Mouse (Mus musculus) ES-E14 (cell line): ENCODE results near the gene Gm28048. TPM values are rescaled to one million over a fixed set of nuclear protein-coding genes. Genes with fewer than 3 reads are reported as not detected.

Experiments used
- DNase-seq: peaks from one replicate; pipeline ENCODE4 v3.0.0-alpha.2; 2013; ENCODE audit warnings: low read depth, low spot score
- H3K27ac ChIP-seq: 2 replicates; pipeline ENCODE4 v1.5.1; 2012; ENCODE audit warnings: low read depth, mild to moderate bottlenecking, low read length, moderate library complexity, mixed read lengths; ENCODE audit not compliant: poor library complexity, insufficient read depth, severe bottlenecking
- H3K36me3 ChIP-seq: 2 replicates; pipeline ENCODE4 v1.6.1; 2012; ENCODE audit warnings: mild to moderate bottlenecking, low read length, moderate library complexity, mixed read lengths; ENCODE audit not compliant: control insufficient read depth, poor library complexity, insufficient read depth, severe bottlenecking
- H3K4me1 ChIP-seq, 2 experiments: fragments of 150-350 bp in 1 of 2; sonication (generic) in 1 of 2; 2 replicates each; pipeline ENCODE4 v1.6.1; 2012; ENCODE audit warnings: low read length in 2 of 2, mild to moderate bottlenecking in 1 of 2, mixed read lengths in 1 of 2; ENCODE audit not compliant: control insufficient read depth in 2 of 2, insufficient read depth in 2 of 2, poor library complexity in 1 of 2
- H3K4me3 ChIP-seq, 2 experiments: fragments of 150-350 bp in 1 of 2; sonication (generic) in 1 of 2; 2 replicates each; pipeline ENCODE4 v1.5.1; 2012; ENCODE audit warnings: low read length in 2 of 2, low read depth in 1 of 2, mild to moderate bottlenecking in 1 of 2, mixed read lengths in 1 of 2; ENCODE audit not compliant: insufficient read depth in 1 of 2, poor library complexity in 1 of 2, severe bottlenecking in 1 of 2
- H3K9ac ChIP-seq: 2 replicates; pipeline ENCODE4 v1.6.1; 2012; ENCODE audit warnings: low read depth, mild to moderate bottlenecking, low read length, mixed read lengths; ENCODE audit not compliant: poor library complexity, insufficient read depth, severe bottlenecking
- H3K9me3 ChIP-seq: fragments of 150-350 bp; sonication (generic); 2 replicates; pipeline ENCODE4 v1.6.1; 2012; ENCODE audit warnings: low read depth, mild to moderate bottlenecking, low read length; ENCODE audit not compliant: control insufficient read depth, insufficient read depth
- CHD2 ChIP-seq: IDR thresholded peaks from 2 replicates; pipeline ENCODE4 v1.6.1; 2014; ENCODE audit warnings: mild to moderate bottlenecking, low read depth, low read length, inconsistent platforms
- HCFC1 ChIP-seq: IDR thresholded peaks from 2 replicates; pipeline ENCODE4 v1.6.1; 2012; ENCODE audit warnings: low read length, inconsistent platforms, borderline replicate concordance; ENCODE audit not compliant: insufficient read depth
- MAFK ChIP-seq: IDR thresholded peaks from 2 replicates; pipeline ENCODE4 v1.6.1; 2014; ENCODE audit warnings: mild to moderate bottlenecking, low read depth, low read length, inconsistent platforms; ENCODE audit not compliant: insufficient read depth
- ZC3H11A ChIP-seq: IDR thresholded peaks from 2 replicates; pipeline ENCODE4 v1.6.1; 2012; ENCODE audit warnings: low read depth, mild to moderate bottlenecking, inconsistent platforms, low read length, borderline replicate concordance
- ZNF384 ChIP-seq: IDR thresholded peaks from 2 replicates; pipeline ENCODE4 v1.6.1; 2012; ENCODE audit warnings: low read depth, low read length, inconsistent platforms
- in situ Hi-C, 2 experiments: fragments of 600-800 bp; cut with MboI; formaldehyde crosslinking; loops; one replicate each; pipeline ENCODE4 v1.15.1; 2025; ENCODE audit warnings: low sequenced_read_pairs in 2 of 2, inconsistent platforms in 1 of 2; ENCODE audit not compliant: unreplicated experiment in 2 of 2
- total RNA-seq: library from RNA; depleted of rRNA; stranded (reverse); fragments of 300-350 nt; gene quantifications from 2 replicates; pipeline ENCODE4 v1.2.3, GENCODE M21; 2012; rRNA removed

Gm28048 gene
- total RNA-seq, 1 experiment: 16.3 TPM

GRCm38 (mm10) chr11:22791726-22792125 is 190.2 kb downstream of the Gm28048 start:
- peak overlapping the region; percentile 75 for H3K27ac ChIP-seq
- no peak for DNase-seq
- H3K4me1 ChIP-seq: peaks cover 8 to 14% of the 10 kb centered on the region in 2 experiments
- H3K9me3 ChIP-seq: no peaks in the 10 kb centered on the region
- no peak overlapping the region for H3K9ac ChIP-seq
- H3K4me3 ChIP-seq: no peak overlapping the region
- H3K36me3 ChIP-seq: no peaks in the 10 kb centered on the region
- in situ Hi-C loops: no loop called here
- TF ChIP-seq ZC3H11A (no peak), ZNF384 (no peak), CHD2 (no peak), MAFK (0 out of 2 replicates have a peak, but pooled peaks have one; percentile 7)

- no peak for DNase-seq
- Histone ChIP-seq H3K9ac (no peak overlapping the region), H3K4me1 (peaks cover 9% of the 10 kb centered on the region in 2 experiments; a peak in 3 of 4 replicates), H3K4me3 (no peak overlapping the region), H3K36me3 (0 out of 2 replicates have a peak, but pooled peaks cover 2% of the 10 kb centered on the region), H3K9me3 (no peaks in the 10 kb centered on the region), H3K27ac (no peak overlapping the region)
- in situ Hi-C loops: no loop called here
- TF ChIP-seq HCFC1 (no peak), MAFK (no peak)
Observed at GRCm38 (mm10) chr11:22787833-22788232, 194.1 kb downstream of the Gm28048 start.

Other genes starting within 250 kb of the Gm28048 start
- 25.7 and 52.9 TPM in 2 replicates for gene B3gnt2, start 121.1 kb downstream of the Gm28048 start, total RNA-seq
- 6.4 and 18.0 TPM in 2 replicates for gene Zrsr1, start 10.1 kb downstream of the Gm28048 start, total RNA-seq
- gene Commd1, start 292 bp upstream of the Gm28048 start, total RNA-seq: 83.5 and 106 TPM in 2 replicates
- gene Cct4, start 8.4 kb upstream of the Gm28048 start, total RNA-seq: 329 and 382 TPM in 2 replicates
- 2.7 and 3.7 TPM in 2 replicates for gene Fam161a, start 25.4 kb upstream of the Gm28048 start, total RNA-seq